Mouse (Mus musculus) testis, postnatal 10 days (tissue): ENCODE results near the gene Gm20772.
"Not testable (repeated sequence)": the region's sequence is repeated elsewhere in the genome, so short reads cannot be mapped to it uniquely, and the experiment has no call there.

ENCODE experiments used
- DNase-seq: peaks from one replicate; pipeline ENCODE4 v3.0.0; 2021; ENCODE audit warnings: low spot score

Gene Gm20772

GRCm38 (mm10) chrY:17874441-17874840 lies at the start of gene Gm20772, which contains the start of gene Gm20831:
TSS of gene Gm20772 (plus strand) at chrY:17874741.
TSS of gene Gm20831 (plus strand) at chrY:17874741.
- not testable (repeated sequence) for DNase-seq

DNA sequence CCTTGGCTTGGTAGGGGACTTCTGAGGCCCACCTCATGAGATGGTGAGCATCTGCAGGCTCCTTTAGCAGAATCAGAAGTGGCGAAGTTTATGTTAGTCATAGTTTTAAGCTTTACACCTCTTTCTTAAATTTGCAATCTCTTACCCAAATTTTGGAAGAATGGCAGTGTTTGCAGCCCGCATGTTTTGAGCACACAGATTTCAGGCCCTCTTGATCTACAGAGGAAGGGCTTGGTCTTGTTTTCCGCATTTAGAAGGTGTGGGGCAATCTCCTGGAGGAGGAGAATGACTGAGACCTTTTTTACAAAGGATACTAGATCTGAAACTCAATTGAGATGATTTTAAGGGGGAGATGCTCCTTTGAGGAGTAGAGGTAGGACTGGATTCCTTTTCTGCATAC lies 28.4 kb upstream of the Gm20772 start, which contains the start of gene Gm21904:
Gm21904 (minus strand) TSS at position 101 of the 400 bp plus-strand sequence.
- not testable (repeated sequence) for DNase-seq
